Mouse (Mus musculus) c-Kit-positive CD71-positive TER-119-negative erythroid progenitor cells, embryonic 14.5 days (primary cell): ENCODE data around the gene Gpc6.

Experiments used
- DNase-seq: peaks from one replicate; pipeline ENCODE4 v3.0.0-alpha.2; 2013; ENCODE audit warnings: low read depth

Gpc6 gene

DNA sequence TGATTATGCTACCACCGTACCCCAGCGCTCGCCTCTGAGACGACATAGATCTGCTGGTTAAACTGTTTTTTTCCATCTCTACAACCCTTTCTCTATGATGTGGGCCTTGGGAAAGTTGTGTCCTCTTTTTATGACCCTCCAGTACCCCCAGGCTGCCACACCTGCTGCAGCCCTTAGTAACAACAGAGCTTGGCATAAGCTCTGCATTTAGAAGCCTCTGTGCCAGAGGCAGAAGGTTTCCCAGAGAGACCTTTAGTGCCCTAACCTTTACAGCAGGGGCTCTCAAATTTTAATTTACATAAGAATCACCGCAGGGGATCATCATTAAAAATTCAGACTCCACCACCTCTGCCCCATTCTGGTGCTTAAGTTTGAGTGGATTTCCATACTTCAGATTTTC, 875.3 kb downstream of the Gpc6 start:
- no peak for DNase-seq

GRCm38 (mm10) chr14:117807846-117808245, 882.7 kb downstream of the Gpc6 start:
- DNase-seq, result no peak

GRCm38 (mm10) chr14:117808326-117808725, 883.2 kb downstream of the Gpc6 start:
- DNase-seq, result no peak

DNA sequence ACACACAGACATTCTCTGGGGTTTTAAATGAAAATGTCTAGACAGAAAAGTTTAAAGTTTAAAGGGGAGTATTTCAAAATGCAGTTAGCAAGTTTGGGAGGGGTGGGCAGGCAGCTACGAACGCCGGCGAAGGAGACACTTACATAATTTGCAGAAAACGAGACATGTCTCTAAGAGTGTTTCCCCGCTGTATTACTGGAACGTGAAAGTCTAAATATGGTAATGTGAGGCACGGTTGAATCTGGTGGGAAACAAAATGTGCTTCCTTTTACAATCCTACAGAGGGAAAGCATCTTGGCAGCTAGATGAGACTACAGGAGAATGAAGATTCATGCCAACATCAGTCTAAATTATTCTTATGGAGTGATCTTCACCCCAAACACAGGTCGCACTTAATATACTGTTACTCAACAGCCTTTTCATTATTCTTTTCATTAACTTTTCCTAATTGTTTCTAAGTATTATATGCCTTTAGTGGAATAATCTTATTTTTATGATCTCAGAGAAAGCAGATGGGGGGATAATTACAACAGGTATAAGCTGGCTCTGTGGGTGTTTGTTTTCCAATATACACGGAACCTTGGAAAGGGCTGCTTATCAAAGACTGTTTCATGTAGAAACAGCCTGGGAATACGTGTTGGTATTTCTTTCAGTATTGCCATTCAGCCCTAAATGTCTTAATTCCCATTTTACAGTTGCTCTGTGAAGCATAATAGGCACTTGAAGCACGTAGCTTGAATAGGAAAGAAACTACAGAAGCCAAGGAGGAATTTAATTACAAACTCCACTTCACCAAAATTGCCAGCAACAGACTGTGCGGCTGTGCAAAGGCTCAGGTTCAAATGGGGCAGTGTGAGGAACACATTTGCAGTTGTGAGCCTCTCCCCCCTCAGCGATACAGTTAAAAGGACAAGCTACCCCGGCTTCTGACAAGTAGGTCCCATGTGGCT, 885.5 kb downstream of the Gpc6 start:
- no peak for DNase-seq

GRCm38 (mm10) chr14:117813473-117813872, 888.4 kb downstream of the Gpc6 start:
- DNase-seq, result no peak

DNA sequence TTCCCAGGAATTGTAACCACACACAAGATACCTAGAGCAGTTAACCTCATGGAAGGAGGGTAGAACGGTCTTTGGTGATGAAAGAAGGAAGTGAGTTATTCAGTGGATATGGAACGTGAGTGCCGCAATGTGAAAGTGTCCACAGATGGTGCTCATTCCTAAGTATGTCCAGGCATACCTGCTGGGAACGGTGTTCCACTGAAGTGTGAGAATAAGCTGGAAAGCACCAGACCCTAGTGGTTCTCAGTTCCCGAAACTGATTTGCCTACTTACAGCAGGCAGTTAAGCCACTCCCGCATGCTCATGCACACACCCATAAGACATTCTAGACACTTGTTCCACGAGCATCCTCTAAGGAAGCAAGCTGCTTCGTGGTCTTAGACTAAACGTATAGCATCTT, 890.9 kb downstream of the Gpc6 start:
- DNase-seq, result no peak

- no peak for DNase-seq
These were observed 891.6 kb downstream of the Gpc6 start for GRCm38 (mm10) chr14:117816706-117817105.

GRCm38 (mm10) chr14:117817196-117817595, 892.1 kb downstream of the Gpc6 start:
- no peak for DNase-seq

GRCm38 (mm10) chr14:117824491-117824890, 899.4 kb downstream of the Gpc6 start:
- no peak for DNase-seq

DNA sequence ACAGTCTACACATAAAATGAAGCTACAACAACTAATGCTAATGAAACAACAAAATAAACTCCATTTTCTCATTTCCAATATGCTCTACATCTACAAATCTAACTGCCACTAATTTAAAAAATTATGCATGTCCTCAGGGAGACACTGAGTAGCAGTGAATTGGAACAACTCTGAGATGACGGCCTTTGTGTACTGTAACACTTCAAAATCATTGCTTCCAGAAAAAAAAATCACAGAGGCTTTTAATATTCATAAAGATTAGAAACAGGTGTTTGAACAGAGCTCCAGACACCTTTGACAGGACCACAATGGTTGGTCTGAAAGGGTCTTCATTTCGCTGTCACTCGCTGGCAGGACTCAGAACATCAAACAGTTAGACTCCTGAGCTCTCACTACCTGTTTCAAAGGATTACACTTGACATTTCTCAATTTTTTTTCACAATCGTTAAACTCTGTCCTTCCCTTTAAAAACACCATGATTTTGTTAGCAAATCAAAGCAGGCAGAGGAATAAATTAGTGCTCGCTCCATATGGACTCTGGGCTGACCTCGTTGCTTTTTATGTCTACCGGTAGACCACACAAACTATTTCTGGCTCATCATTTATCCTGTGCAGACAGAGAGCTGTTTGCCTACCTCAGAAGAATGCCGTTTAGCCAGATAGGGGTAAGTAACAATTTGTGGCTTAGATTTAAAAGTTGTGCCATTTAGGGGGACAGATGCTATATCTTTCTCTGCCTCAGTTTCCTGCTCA, 901.4 kb downstream of the Gpc6 start:
- no peak for DNase-seq

- no peak for DNase-seq
These were observed 906.2 kb downstream of the Gpc6 start for GRCm38 (mm10) chr14:117831267-117831666.

- DNase-seq, result no peak
These were observed 906.6 kb downstream of the Gpc6 start for GRCm38 (mm10) chr14:117831731-117832130.

DNA sequence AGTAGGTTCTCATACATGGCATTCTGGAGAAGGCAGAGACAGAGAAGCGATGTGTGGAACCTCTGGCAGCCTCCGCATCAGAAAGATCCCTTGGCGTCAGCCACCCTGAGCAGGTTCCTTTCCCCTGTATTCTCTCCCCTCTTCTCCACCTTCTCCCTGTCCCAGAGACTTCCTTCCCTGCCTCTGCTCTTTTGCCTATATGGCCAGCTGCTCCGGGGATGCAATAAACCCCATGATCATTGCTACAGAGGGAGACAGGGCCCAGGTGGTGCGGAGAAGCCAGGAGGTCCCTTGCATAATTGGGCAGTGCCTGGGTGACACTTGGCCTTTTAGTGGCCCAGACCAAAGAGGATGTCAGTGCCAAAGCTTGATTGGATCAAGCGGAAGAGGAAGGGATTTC, 910.4 kb downstream of the Gpc6 start:
- DNase-seq, result no peak

DNA sequence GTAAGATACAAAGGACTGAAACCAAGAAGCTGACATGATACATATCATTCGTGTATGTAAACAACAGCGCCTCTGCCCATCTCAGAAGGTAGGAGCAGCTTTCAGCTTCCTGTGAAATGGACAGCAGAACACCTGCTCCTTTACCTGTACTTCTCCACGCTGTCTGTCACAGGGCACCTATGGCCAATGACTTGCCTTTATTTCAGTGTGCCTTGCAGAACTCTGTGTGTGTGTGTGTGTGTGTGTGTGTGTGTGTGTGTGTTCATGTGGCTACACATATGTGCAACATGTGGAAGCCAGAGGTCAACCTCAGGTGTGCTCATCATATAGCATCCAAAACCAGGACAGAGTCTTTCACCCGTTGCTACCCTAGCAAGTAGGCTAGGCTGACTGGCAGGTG, 911.9 kb downstream of the Gpc6 start:
- no peak for DNase-seq

GRCm38 (mm10) chr14:117837715-117838114, 912.6 kb downstream of the Gpc6 start:
- DNase-seq, result no peak

- DNase-seq, result no peak
These were observed 916.1 kb downstream of the Gpc6 start for GRCm38 (mm10) chr14:117841211-117841610.

DNA sequence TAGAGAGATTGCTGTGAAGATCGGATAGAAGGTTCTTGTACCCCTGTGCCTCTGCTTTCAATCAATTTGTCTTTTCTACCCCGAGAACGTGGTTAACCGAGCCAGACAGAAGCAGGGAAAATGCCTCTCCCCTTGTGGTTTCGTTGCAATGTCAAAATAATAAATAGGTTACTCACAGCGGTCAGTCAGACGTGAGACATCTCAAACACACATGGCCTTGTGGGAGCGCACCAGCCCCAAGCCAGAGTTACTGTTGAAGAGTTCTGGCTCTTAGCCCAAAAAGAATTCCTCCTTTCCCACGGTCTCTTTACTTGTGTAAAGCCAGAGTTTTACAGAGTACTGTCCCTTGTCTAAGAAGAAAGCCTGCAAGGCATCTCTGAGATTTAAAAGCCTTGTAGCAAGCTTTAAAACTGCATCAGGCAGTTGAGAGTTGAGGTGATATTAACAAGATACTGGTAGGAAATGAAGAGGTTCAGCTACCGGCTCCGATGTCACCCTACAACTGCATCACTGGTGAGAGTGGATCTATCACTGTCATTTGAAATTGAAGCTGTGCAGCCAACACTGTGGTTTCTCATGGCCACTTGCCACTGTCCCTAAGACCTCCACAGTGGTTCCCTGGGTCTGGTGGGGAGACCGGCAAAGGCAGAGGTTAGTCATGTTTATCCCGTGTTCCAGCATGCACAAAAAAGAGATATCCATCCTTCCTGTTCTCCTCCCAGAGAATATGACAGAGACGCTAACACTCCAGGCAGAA, 916.9 kb downstream of the Gpc6 start:
- no peak for DNase-seq

DNA sequence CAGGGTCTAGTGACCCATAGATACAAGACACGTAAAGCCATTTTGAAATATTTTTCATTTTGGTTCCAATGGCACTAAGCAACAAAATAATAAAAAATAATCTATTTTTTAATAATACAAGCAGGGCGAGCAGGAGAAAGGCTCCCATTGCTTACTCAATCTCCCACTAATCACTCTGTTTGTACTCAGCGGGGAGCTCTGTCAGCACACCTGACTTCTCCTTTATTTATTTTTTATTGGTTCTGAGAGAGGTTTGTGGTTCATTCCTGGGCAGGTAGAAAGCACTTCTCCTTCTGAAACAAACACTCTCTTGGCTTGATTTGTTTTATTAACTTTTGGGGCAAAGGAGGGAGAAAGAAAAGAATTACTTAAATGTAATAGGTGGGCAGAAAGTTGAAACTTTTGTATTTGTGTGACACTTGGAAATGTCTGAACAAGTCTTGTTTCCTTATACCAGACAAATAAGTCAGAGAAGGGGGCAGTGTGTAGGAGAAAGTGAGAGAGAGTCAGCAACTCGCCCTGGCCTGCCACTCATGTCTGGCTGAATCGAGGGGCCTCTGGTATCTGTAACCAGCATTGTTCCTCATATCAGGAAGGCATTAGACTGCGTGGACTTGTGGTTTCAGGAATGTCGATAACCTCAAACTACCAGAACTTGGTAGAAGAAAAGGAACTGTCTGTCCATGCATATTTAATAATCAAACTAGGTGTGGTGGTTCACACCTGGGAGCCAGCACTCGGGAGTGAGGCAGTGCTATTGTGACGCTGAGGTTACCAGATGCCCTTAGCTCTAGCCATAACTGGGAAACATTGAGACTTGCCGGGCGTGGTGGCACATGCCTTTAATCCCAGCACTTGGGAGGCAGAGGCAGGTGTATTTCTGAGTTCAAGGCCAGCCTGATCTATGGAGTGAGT, 924.7 kb downstream of the Gpc6 start:
- no peak for DNase-seq

DNA sequence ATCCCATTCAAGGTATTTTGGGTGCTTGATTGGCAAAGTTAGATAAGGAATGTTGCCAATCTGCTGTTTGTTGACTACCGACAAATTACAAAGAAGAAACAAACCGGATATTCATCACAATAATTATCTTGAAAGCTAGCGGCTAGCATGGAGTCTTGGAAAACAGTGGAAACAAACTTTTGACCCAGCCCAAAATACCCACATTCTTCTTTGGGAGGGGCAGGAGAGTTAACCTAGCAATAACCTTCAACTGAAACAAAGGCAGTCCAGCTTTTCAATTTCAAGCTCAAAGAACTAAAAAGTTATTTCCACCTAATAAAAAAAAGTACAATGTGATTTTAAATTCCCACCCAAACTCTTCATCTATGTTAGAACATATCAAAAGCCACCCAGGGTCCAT, 927.2 kb downstream of the Gpc6 start:
- no peak for DNase-seq

GRCm38 (mm10) chr14:117852842-117853241, 927.7 kb downstream of the Gpc6 start:
- DNase-seq, result no peak

DNA sequence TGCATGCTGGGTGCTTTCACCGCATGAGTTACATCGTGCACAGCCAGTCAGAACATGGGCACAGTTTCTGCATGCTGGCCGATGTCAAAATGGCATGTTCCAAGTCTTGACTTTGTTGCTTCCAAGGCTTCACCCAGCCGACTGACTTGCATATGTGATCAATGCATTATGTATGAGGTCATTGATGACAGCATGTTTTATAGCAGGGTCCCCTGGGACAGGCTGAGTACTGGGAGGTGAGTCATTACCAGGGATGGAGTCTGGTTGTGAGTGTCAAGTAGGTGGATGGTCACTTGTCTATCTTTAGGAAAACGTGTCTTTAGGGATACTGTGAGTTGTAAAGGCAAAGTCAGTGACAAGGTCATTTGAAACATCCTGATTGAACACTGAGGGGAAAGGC, 929.4 kb downstream of the Gpc6 start:
- no peak for DNase-seq
